Mouse (Mus musculus) liver, postnatal 0 days (tissue): ENCODE data around the gene Prr22.

ENCODE experiments used
- CTCF ChIP-seq: sonication (generic); IDR thresholded peaks from 2 replicates; pipeline ENCODE4 v1.5.1; 2016; ENCODE audit warnings: antibody characterized with exemption, low read depth
- EP300 ChIP-seq: IDR thresholded peaks from 2 replicates; pipeline ENCODE4 v1.6.1; 2016; ENCODE audit warnings: antibody characterized with exemption, low read depth, mild to moderate bottlenecking

- TF ChIP-seq CTCF (no peak), EP300 (no peak)
Observed at GRCm38 (mm10) chr17:56729656-56730055, 40.4 kb upstream of the Prr22 start.
